Mouse (Mus musculus) cortical plate, adult 2 months (tissue): Measurements from ENCODE around the gene Ubqln5. TPM values are rescaled to one million over a fixed set of nuclear protein-coding genes. Genes with fewer than 3 reads are reported as not detected.

Experiments used
- H3K27ac ChIP-seq: fragments of 200-500 bp; 2 replicates; pipeline ENCODE4 v1.5.1; 2012; ENCODE audit warnings: low read length, control low read depth, inconsistent platforms; ENCODE audit not compliant: insufficient read depth
- H3K4me1 ChIP-seq: fragments of 200-500 bp; 2 replicates; pipeline ENCODE4 v1.6.1; 2011; ENCODE audit warnings: low read length; ENCODE audit not compliant: control insufficient read depth, insufficient read depth
- H3K4me3 ChIP-seq: fragments of 200-500 bp; 2 replicates; pipeline ENCODE4 v1.5.1; 2011; ENCODE audit warnings: mild to moderate bottlenecking, low read length, control low read depth; ENCODE audit not compliant: insufficient read depth
- CTCF ChIP-seq: fragments of 200-500 bp; IDR thresholded peaks from 2 replicates; pipeline ENCODE4 v1.5.1; 2011; ENCODE audit warnings: mild to moderate bottlenecking, control low read depth, low read length; ENCODE audit not compliant: insufficient read depth; ENCODE audit errors: extremely low read depth
- POLR2A ChIP-seq: fragments of 200-500 bp; IDR thresholded peaks from 2 replicates; pipeline ENCODE4 v1.6.1; 2011; ENCODE audit warnings: mild to moderate bottlenecking, low read length, control low read depth; ENCODE audit not compliant: insufficient read depth; ENCODE audit errors: extremely low read depth
- polyA plus RNA-seq: library from polyadenylated mRNA; depleted of rRNA; stranded (reverse); fragments of >200 nt; gene quantifications from 2 replicates; pipeline ENCODE4 v1.2.3, GENCODE M21; 2012; rRNA removed

The Ubqln5 gene
- polyA plus RNA-seq = not detected in 2 replicates

- no peak for TF ChIP-seq POLR2A
- no peak for TF ChIP-seq CTCF
- Histone ChIP-seq H3K4me3 (no peak within 1 kb of the TSS), H3K27ac (no peak within 1 kb of the TSS), H3K4me1 (no peaks in the 10 kb centered on the region)
These were observed at the start of gene Ubqln5 for GRCm38 (mm10) chr7:104129726-104130125. Gene Ubqln5 (minus strand): TSS chr7:104129826.

- no peaks in the 10 kb centered on the region for H3K4me1 ChIP-seq
- TF ChIP-seq CTCF (no peak), POLR2A (no peak)
- H3K4me3 ChIP-seq = no peak overlapping the region
- H3K27ac ChIP-seq = no peak overlapping the region
These were observed 49.4 kb upstream of the Ubqln5 start for GRCm38 (mm10) chr7:104179074-104179473.

- Histone ChIP-seq H3K4me1 (no peaks in the 10 kb centered on the region), H3K4me3 (no peak overlapping the region), H3K27ac (no peak overlapping the region)
- TF ChIP-seq CTCF (no peak), POLR2A (no peak)
These were observed 48.9 kb upstream of the Ubqln5 start for GRCm38 (mm10) chr7:104178422-104179054.

- TF ChIP-seq CTCF (no peak), POLR2A (no peak)
- Histone ChIP-seq H3K27ac (no peak overlapping the region), H3K4me3 (no peak overlapping the region), H3K4me1 (no peaks in the 10 kb centered on the region)
These were observed 45.5 kb upstream of the Ubqln5 start for GRCm38 (mm10) chr7:104175085-104175484.

- no peaks in the 10 kb centered on the region for H3K4me1 ChIP-seq
- no peak overlapping the region for H3K27ac ChIP-seq
- H3K4me3 ChIP-seq = no peak overlapping the region
- TF ChIP-seq CTCF (no peak), POLR2A (no peak)
These were observed 40.1 kb upstream of the Ubqln5 start for GRCm38 (mm10) chr7:104169634-104170204.

- H3K4me1 ChIP-seq = no peaks in the 10 kb centered on the region
- no peak overlapping the region for H3K4me3 ChIP-seq
- H3K27ac ChIP-seq = no peak overlapping the region
- TF ChIP-seq CTCF (no peak), POLR2A (no peak)
These were observed 37.5 kb upstream of the Ubqln5 start for GRCm38 (mm10) chr7:104167105-104167504.

GRCm38 (mm10) chr7:104150456-104150855 lies 20.8 kb upstream of the Ubqln5 start, which contains the start of gene Ubqlnl:
Gene Ubqlnl (minus strand): TSS chr7:104150556.
- TF ChIP-seq CTCF (no peak), POLR2A (no peak)
- Histone ChIP-seq H3K4me1 (no peaks in the 10 kb centered on the region), H3K27ac (no peak within 1 kb of the TSS), H3K4me3 (no peak within 1 kb of the TSS)

- Histone ChIP-seq H3K27ac (no peak within 1 kb of the TSS), H3K4me1 (no peaks in the 10 kb centered on the region), H3K4me3 (no peak within 1 kb of the TSS)
- TF ChIP-seq POLR2A = no peak
- no peak for TF ChIP-seq CTCF
These were observed 13.6 kb upstream of the Ubqln5 start, which contains the start of gene Ubqln3 for GRCm38 (mm10) chr7:104143179-104143578. Gene Ubqln3 (minus strand): TSS chr7:104143279.

GRCm38 (mm10) chr7:104137305-104137704 lies 7.7 kb upstream of the Ubqln5 start, which contains the start of gene Olfr643:
Gene Olfr643 (minus strand): TSS chr7:104137405.
- TF ChIP-seq POLR2A (no peak), CTCF (no peak)
- H3K4me1 ChIP-seq = no peaks in the 10 kb centered on the region
- H3K27ac ChIP-seq = no peak within 1 kb of the TSS
- no peak within 1 kb of the TSS for H3K4me3 ChIP-seq

GRCm38 (mm10) chr7:104104757-104104972 lies 25.0 kb downstream of the Ubqln5 start, which contains the start of gene Olfr646:
Gene Olfr646 (plus strand): TSS chr7:104104873.
- no peaks in the 10 kb centered on the region for H3K4me1 ChIP-seq
- H3K4me3 ChIP-seq = no peak within 1 kb of the TSS
- TF ChIP-seq CTCF (no peak), POLR2A (no peak)

More at GRCm38 (mm10) chr7:104104757-104104972, 25.0 kb downstream of the Ubqln5 start, which contains the start of gene Olfr646:
- no peak within 1 kb of the TSS for H3K27ac ChIP-seq
